Mouse (Mus musculus) layer of hippocampus, adult 8-10 months (tissue): Measurements from ENCODE around the gene Tmem100. TPM values are rescaled to one million over a fixed set of nuclear protein-coding genes. Genes with fewer than 3 reads are reported as not detected.

Source experiments
- DNase-seq, 2 experiments: peaks; one replicate each; pipeline ENCODE4 v3.0.0; 2022; ENCODE audit warnings: low spot score in 2 of 2
- total RNA-seq, 4 experiments: library from RNA; stranded (reverse); gene quantifications; 2 replicates each; pipeline ENCODE4 v1.2.4; 2022

The Tmem100 gene
- 10 to 100 TPM; 14.6 to 17.9 (median 16.0) TPM for total RNA-seq

GRCm38 (mm10) chr11:90029841-90030398, at the start of gene Tmem100:
TSS of gene Tmem100 (plus strand) at chr11:90030348.
- no peak for DNase-seq

GRCm38 (mm10) chr11:89982918-89983317, 47.2 kb upstream of the Tmem100 start:
- DNase-seq = no peak

GRCm38 (mm10) chr11:89984436-89984835, 45.7 kb upstream of the Tmem100 start:
- DNase-seq = no peak

- no peak for DNase-seq
Observed at GRCm38 (mm10) chr11:89985200-89986187, 44.7 kb upstream of the Tmem100 start.

- no peak for DNase-seq
Observed at GRCm38 (mm10) chr11:89986516-89986915, 43.6 kb upstream of the Tmem100 start.

- DNase-seq = peak in 1 of 2 experiments; percentile 56
Observed at GRCm38 (mm10) chr11:89988936-89989589, 41.1 kb upstream of the Tmem100 start.

- no peak for DNase-seq
Observed at GRCm38 (mm10) chr11:89991661-89992060, 38.5 kb upstream of the Tmem100 start.

- DNase-seq = no peak
Observed at GRCm38 (mm10) chr11:89994706-89995105, 35.4 kb upstream of the Tmem100 start.

- DNase-seq = no peak
Observed at GRCm38 (mm10) chr11:89995596-89995995, 34.6 kb upstream of the Tmem100 start.

GRCm38 (mm10) chr11:89996406-89996805, 33.7 kb upstream of the Tmem100 start:
- DNase-seq = no peak

- DNase-seq = no peak
Observed at GRCm38 (mm10) chr11:89996856-89997255, 33.3 kb upstream of the Tmem100 start.

GRCm38 (mm10) chr11:89998996-89999770, 31.0 kb upstream of the Tmem100 start:
- no peak for DNase-seq

GRCm38 (mm10) chr11:90000666-90001065, 29.5 kb upstream of the Tmem100 start:
- no peak for DNase-seq

- no peak for DNase-seq
Observed at GRCm38 (mm10) chr11:90001396-90002230, 28.5 kb upstream of the Tmem100 start.

GRCm38 (mm10) chr11:90002231-90002986, 27.7 kb upstream of the Tmem100 start, which contains the start of gene Pctp:
TSS of gene Pctp (minus strand) at chr11:90002894.
- peak in 1 of 2 experiments; percentile 8 for DNase-seq

- DNase-seq = no peak
Observed at GRCm38 (mm10) chr11:90002987-90003348, 27.2 kb upstream of the Tmem100 start.

- DNase-seq = no peak
Observed at GRCm38 (mm10) chr11:90003386-90003785, 26.8 kb upstream of the Tmem100 start.

GRCm38 (mm10) chr11:90006111-90006510, 24.0 kb upstream of the Tmem100 start:
- no peak for DNase-seq

GRCm38 (mm10) chr11:90007791-90008531, 22.2 kb upstream of the Tmem100 start:
- DNase-seq = no peak
